Mouse (Mus musculus) G1E (cell line): ENCODE results near the gene Sema7a. TPM values are rescaled to one million over a fixed set of nuclear protein-coding genes. Genes with fewer than 3 reads are reported as not detected.

ENCODE experiments used
- ATAC-seq: 2 replicates; pipeline ENCODE4 v1.8.0; 2016; ENCODE audit warnings: mild to moderate bottlenecking; ENCODE audit not compliant: insufficient number of reproducible peaks, poor library complexity, low FRiP score, severe bottlenecking; ENCODE audit errors: extremely low read depth
- DNase-seq: peaks from one replicate; pipeline ENCODE4 v3.0.0; 2012; ENCODE audit warnings: low spot score
- H3K27me3 ChIP-seq: 2 replicates; pipeline ENCODE4 v1.6.1; 2012; ENCODE audit warnings: mild to moderate bottlenecking, low read length, inconsistent platforms; ENCODE audit not compliant: insufficient read depth
- H3K36me3 ChIP-seq: replicated peaks from 2 replicates; pipeline ENCODE3; 2012; ENCODE audit warnings: mild to moderate bottlenecking, inconsistent platforms
- H3K4me1 ChIP-seq: 2 replicates; pipeline ENCODE4 v1.6.1; 2012; ENCODE audit warnings: low read depth, low read length, inconsistent platforms, mixed read lengths; ENCODE audit not compliant: insufficient read depth
- H3K4me3 ChIP-seq: 2 replicates; pipeline ENCODE4 v1.5.1; 2012; ENCODE audit warnings: low read depth, mild to moderate bottlenecking, inconsistent platforms, low read length, moderate library complexity, mixed read lengths
- H3K9me3 ChIP-seq: replicated peaks from 2 replicates; pipeline ENCODE4 v1.6.1; 2012; ENCODE audit warnings: inconsistent platforms
- CTCF ChIP-seq: IDR thresholded peaks from 2 replicates; pipeline ENCODE4 v1.5.1; 2012; ENCODE audit warnings: low read depth, low read length, inconsistent platforms, mixed read lengths
- GATA1 ChIP-seq: IDR thresholded peaks from 2 replicates; pipeline ENCODE4 v1.6.1; 2012; ENCODE audit warnings: borderline replicate concordance, low read length, inconsistent platforms, mixed read lengths
- GATA2 ChIP-seq: IDR thresholded peaks from 2 replicates; pipeline ENCODE4 v1.6.1; 2012; ENCODE audit warnings: low read depth, low read length, inconsistent platforms, borderline replicate concordance
- POLR2AphosphoS5 ChIP-seq: IDR thresholded peaks from 2 replicates; pipeline ENCODE4 v1.6.1; 2012; ENCODE audit warnings: low read depth, low read length, inconsistent platforms; ENCODE audit not compliant: insufficient replicate concordance
- TAL1 ChIP-seq: conservative IDR thresholded peaks from 2 replicates; pipeline ENCODE4 v1.6.1; 2012; ENCODE audit warnings: low read depth, low read length, inconsistent platforms, mixed read lengths
- polyA plus RNA-seq: library from polyadenylated mRNA; stranded (reverse); fragments of >175 nt; gene quantifications from 2 replicates; pipeline ENCODE4 v1.2.3, GENCODE M21; 2012
- total RNA-seq, 2 experiments: library from RNA; stranded (forward) in 1 of 2; stranded (reverse) in 1 of 2; fragments of 200-1000 nt in 1 of 2; fragments of >200 nt in 1 of 2; fragmentation: Nextera tagmentation in 1 of 2; gene quantifications; 2 replicates each; pipeline ENCODE4 v1.2.3; 2014 to 2017

Gene Sema7a
- total and polyA plus RNA-seq, 3 experiments: 0.01 TPM; not detected in 2

- H3K27me3 ChIP-seq: peaks cover 21% of the 10 kb centered on the region
- no peak overlapping the region for H3K4me3 ChIP-seq
- no peak for ATAC-seq
- TF ChIP-seq TAL1 (no peak), GATA1 (no peak), CTCF (no peak), GATA2 (no peak), POLR2AphosphoS5 (no peak)
- H3K36me3 ChIP-seq: no peaks in the 10 kb centered on the region
- DNase-seq: no peak
- no peaks in the 10 kb centered on the region for H3K9me3 ChIP-seq
- H3K4me1 ChIP-seq: peaks cover 8% of the 10 kb centered on the region
Observed at GRCm38 (mm10) chr9:57904250-57904644, 35.7 kb upstream of the Sema7a start.

- Histone ChIP-seq H3K4me3 (no peak overlapping the region), H3K36me3 (no peaks in the 10 kb centered on the region), H3K4me1 (peaks cover 12% of the 10 kb centered on the region), H3K9me3 (no peaks in the 10 kb centered on the region), H3K27me3 (peaks cover 9% of the 10 kb centered on the region)
- no peak for DNase-seq
- no peak for ATAC-seq
- no peak for TF ChIP-seq POLR2AphosphoS5
- TF ChIP-seq TAL1: no peak
- no peak for TF ChIP-seq GATA2
- no peak for TF ChIP-seq GATA1
- TF ChIP-seq CTCF: no peak
Observed at GRCm38 (mm10) chr9:57907206-57907605, 32.7 kb upstream of the Sema7a start.

GRCm38 (mm10) chr9:57910254-57911160, 29.4 kb upstream of the Sema7a start, which contains the start of gene Ubl7:
TSS of gene Ubl7 (plus strand) at chr9:57910979.
- no peaks in the 10 kb centered on the region for H3K27me3 ChIP-seq
- peaks cover 15% of the 10 kb centered on the region for H3K4me1 ChIP-seq
- TF ChIP-seq POLR2AphosphoS5 (no peak), GATA1 (no peak), CTCF (no peak), GATA2 (no peak), TAL1 (no peak)
- DNase-seq (peak; percentile 91), ATAC-seq (peak; percentile 92)
- peak within 1 kb of the TSS; percentile 76 for H3K4me3 ChIP-seq
- H3K36me3 ChIP-seq: peaks cover 24% of the 10 kb centered on the region
- H3K9me3 ChIP-seq: no peaks in the 10 kb centered on the region

GRCm38 (mm10) chr9:57912571-57912970, 27.3 kb upstream of the Sema7a start:
- no peak for TF ChIP-seq TAL1
- TF ChIP-seq GATA2: no peak
- no peak for TF ChIP-seq CTCF
- no peak for TF ChIP-seq GATA1
- TF ChIP-seq POLR2AphosphoS5: no peak
- DNase-seq (no peak), ATAC-seq (no peak)
- Histone ChIP-seq H3K4me1 (peaks cover 15% of the 10 kb centered on the region), H3K27me3 (no peaks in the 10 kb centered on the region), H3K36me3 (peaks cover 36% of the 10 kb centered on the region), H3K4me3 (no peak overlapping the region), H3K9me3 (no peaks in the 10 kb centered on the region)

- Histone ChIP-seq H3K27me3 (no peaks in the 10 kb centered on the region), H3K36me3 (peaks cover 86% of the 10 kb centered on the region), H3K4me1 (no peaks in the 10 kb centered on the region), H3K9me3 (no peaks in the 10 kb centered on the region), H3K4me3 (no peak overlapping the region)
- ATAC-seq (no peak), DNase-seq (no peak)
- no peak for TF ChIP-seq GATA2
- TF ChIP-seq TAL1: no peak
- TF ChIP-seq GATA1: no peak
- no peak for TF ChIP-seq CTCF
- TF ChIP-seq POLR2AphosphoS5: no peak
Observed at GRCm38 (mm10) chr9:57921491-57922060, 18.3 kb upstream of the Sema7a start.

- Histone ChIP-seq H3K27me3 (no peaks in the 10 kb centered on the region), H3K4me1 (no peaks in the 10 kb centered on the region), H3K4me3 (no peak overlapping the region), H3K9me3 (no peaks in the 10 kb centered on the region), H3K36me3 (peaks cover 89% of the 10 kb centered on the region)
- no peak for ATAC-seq
- no peak for DNase-seq
- TF ChIP-seq GATA1: no peak
- TF ChIP-seq CTCF: no peak
- no peak for TF ChIP-seq POLR2AphosphoS5
- TF ChIP-seq GATA2: no peak
- TF ChIP-seq TAL1: no peak
Observed at GRCm38 (mm10) chr9:57922381-57922780, 17.5 kb upstream of the Sema7a start.
